Mouse (Mus musculus): Measurements from ENCODE around the gene 4931440F15Rik.

DNA sequence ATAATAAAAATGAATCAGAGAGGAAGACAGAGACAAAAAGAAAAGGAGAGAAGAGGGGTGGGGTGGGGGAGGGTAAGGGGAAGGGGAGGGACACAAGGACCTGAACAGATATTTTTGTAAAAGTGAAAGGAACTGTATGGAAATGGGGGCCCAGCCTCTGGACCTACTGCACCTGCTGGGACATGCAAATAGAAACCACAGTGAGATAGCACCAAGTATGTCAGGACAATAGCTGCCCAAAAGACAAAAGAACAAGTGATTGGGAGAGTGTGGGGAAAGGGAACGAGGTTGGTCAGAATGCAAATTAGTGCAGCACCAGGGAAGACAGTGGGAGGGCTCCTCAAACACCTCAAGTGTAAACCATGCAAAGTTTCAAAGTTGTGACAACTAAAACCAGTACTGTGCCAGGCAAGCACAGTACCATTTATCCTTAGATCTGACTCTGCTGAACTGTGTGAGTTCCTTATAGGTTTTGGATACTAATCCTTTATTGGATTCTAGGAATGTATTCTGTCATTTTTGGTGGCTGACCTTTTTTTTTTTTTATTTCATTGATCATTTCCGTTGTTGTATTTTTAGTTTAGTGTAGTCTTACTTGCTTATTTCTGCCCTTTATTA is 46.0 kb downstream of the 4931440F15Rik start:
- TF ChIP-seq CTCF (IDR thresholded peaks at IDR 0.05; ENCODE audit: low read depth, low read length) = no peak
- TF ChIP-seq GATA2 (IDR thresholded peaks at IDR 0.05; ENCODE audit: borderline replicate concordance, low read depth, low read length) = no peak
- no peak for TF ChIP-seq GATA1 (IDR thresholded peaks at IDR 0.05; ENCODE audit: borderline replicate concordance, low read length)
- TF ChIP-seq TAL1 (conservative IDR thresholded peaks at IDR 0.05; ENCODE audit: low read depth, low read length) = no peak
- no peak for TF ChIP-seq POLR2AphosphoS5 (IDR thresholded peaks at IDR 0.05; ENCODE audit: insufficient replicate concordance, low read depth, low read length)
